Mouse (Mus musculus) midbrain, embryonic 11.5 days (tissue): Measurements from ENCODE around the gene Kctd2. TPM values are rescaled to one million over a fixed set of nuclear protein-coding genes. Genes with fewer than 3 reads are reported as not detected.

ENCODE experiments used
- ATAC-seq: fragments of 200-750 bp; cut with Nextera tagmentation; 2 replicates; pipeline ENCODE4 v1.8.0; 2017; ENCODE audit warnings: moderate TSS enrichment, moderate library complexity; ENCODE audit not compliant: low FRiP score
- DNase-seq: peaks from one replicate; pipeline ENCODE4 v3.0.0; 2015; ENCODE audit warnings: low spot score; ENCODE audit errors: missing footprints
- H3K27ac ChIP-seq: fragments of 300-500 bp; sonication (generic); 2 replicates; pipeline ENCODE4 v1.5.1; 2014; ENCODE audit warnings: low read depth, low read length
- H3K27me3 ChIP-seq: fragments of 300-500 bp; sonication (generic); 2 replicates; pipeline ENCODE4 v1.6.1; 2014; ENCODE audit warnings: mild to moderate bottlenecking, low read length, moderate library complexity, mixed read lengths; ENCODE audit not compliant: control insufficient read depth, insufficient read depth
- H3K36me3 ChIP-seq: fragments of 300-500 bp; sonication (generic); 2 replicates; pipeline ENCODE4 v1.6.1; 2014; ENCODE audit warnings: mild to moderate bottlenecking, low read length, moderate library complexity, mixed read lengths; ENCODE audit not compliant: control insufficient read depth, insufficient read depth
- H3K4me1 ChIP-seq: fragments of 300-500 bp; sonication (generic); 2 replicates; pipeline ENCODE4 v1.6.1; 2014; ENCODE audit warnings: low read length; ENCODE audit not compliant: control insufficient read depth, insufficient read depth
- H3K4me2 ChIP-seq: fragments of 300-500 bp; sonication (generic); 2 replicates; pipeline ENCODE4 v1.6.1; 2014; ENCODE audit warnings: mild to moderate bottlenecking, moderate library complexity
- H3K4me3 ChIP-seq: fragments of 300-500 bp; sonication (generic); 2 replicates; pipeline ENCODE4 v1.5.1; 2014; ENCODE audit warnings: low read depth, low read length
- H3K9ac ChIP-seq: fragments of 300-500 bp; sonication (generic); 2 replicates; pipeline ENCODE4 v1.6.1; 2014; ENCODE audit warnings: low read length
- H3K9me3 ChIP-seq: fragments of 300-500 bp; sonication (generic); 2 replicates; pipeline ENCODE4 v1.6.1; 2016; ENCODE audit warnings: low read length; ENCODE audit not compliant: control insufficient read depth
- WGBS: fragments of 180-500 bp; shearing (Covaris S2); extraction: QIAGEN DNeasy Blood & Tissue Kit; methylation state at CpG from one replicate; pipeline ENCODE4 v1.1.7; 2014; 5-methylcytosine and 5-hydroxymethylcytosine counted together
- polyA plus RNA-seq: library from polyadenylated mRNA; unstranded; fragments of >200 nt; fragmentation: Nextera tagmentation; extraction: Ambion mirVana; gene quantifications from 2 replicates; pipeline ENCODE4 v1.2.1, GENCODE M21; 2014

Gene Kctd2
- polyA plus RNA-seq, 1 experiment from 2014 or later, result 24.0 TPM

DNA sequence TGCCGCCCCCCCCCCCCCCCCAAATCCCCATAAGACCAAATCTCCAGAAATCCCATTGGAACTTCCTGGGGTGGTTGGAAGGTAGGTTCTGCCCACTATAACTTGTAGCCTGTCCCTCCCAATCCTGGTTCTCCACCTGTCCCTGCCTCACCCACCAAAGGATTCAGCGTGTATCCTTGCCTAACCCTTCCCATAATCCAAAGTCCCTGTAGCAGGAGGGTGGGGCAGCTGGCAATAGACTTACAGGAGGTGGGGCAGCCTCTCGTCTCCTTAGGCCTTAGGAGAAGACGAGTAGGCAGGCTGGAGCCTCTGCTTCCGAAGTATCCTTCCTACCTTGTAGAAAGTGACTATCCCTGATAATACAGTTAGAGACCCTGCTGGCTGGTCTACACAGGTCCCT, 36.3 kb downstream of the Kctd2 start:
- ATAC-seq, result no peak
- H3K27me3 ChIP-seq, result no peaks in the 10 kb centered on the region
- no peak overlapping the region for H3K9ac ChIP-seq
- no peaks in the 10 kb centered on the region for H3K4me1 ChIP-seq
- H3K4me3 ChIP-seq, result no peak overlapping the region
- H3K27ac ChIP-seq, result no peak overlapping the region
- 80% methylated on average over 5 of the region's 5 CpGs for WGBS
- H3K4me2 ChIP-seq, result no peak overlapping the region
- no peak for DNase-seq
- H3K36me3 ChIP-seq, result no peaks in the 10 kb centered on the region
- H3K9me3 ChIP-seq, result no peaks in the 10 kb centered on the region

DNA sequence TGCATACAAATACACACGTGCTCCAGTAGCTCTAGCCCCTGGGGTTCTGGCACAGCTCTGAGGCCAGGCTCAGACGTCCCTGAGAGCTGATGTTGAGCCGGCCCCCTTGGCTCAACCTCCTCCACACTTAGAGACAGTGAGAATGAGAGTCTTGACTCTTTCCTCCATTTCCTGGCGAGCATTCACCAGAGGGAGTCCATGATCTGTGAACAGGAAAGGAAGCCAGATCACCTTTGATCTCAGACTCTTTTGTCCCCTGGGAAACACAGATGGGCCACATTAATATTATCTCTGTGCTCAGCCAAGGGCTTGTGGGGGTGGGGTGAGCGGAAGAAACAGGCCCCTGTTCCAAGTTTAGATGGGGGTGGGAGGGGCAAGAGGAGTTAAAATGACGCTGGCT, 37.5 kb downstream of the Kctd2 start:
- Histone ChIP-seq H3K36me3 (no peaks in the 10 kb centered on the region), H3K4me3 (no peak overlapping the region), H3K9ac (no peak overlapping the region), H3K27ac (no peak overlapping the region), H3K27me3 (no peaks in the 10 kb centered on the region), H3K4me2 (no peak overlapping the region), H3K4me1 (no peaks in the 10 kb centered on the region), H3K9me3 (no peaks in the 10 kb centered on the region)
- ATAC-seq, result no peak
- 38% methylated on average over 6 of the region's 6 CpGs for WGBS
- DNase-seq, result no peak

- no peaks in the 10 kb centered on the region for H3K4me1 ChIP-seq
- ATAC-seq, result no peak
- WGBS, result 18% methylated on average over 8 of the region's 8 CpGs
Measured at GRCm38 (mm10) chr11:115460976-115461375, 41.0 kb downstream of the Kctd2 start.

GRCm38 (mm10) chr11:115461846-115462242, 41.9 kb downstream of the Kctd2 start:
- ATAC-seq (no peak), DNase-seq (no peak)
- Histone ChIP-seq H3K9me3 (no peaks in the 10 kb centered on the region), H3K27ac (no peak overlapping the region), H3K27me3 (no peaks in the 10 kb centered on the region), H3K4me3 (no peak overlapping the region), H3K4me1 (no peaks in the 10 kb centered on the region), H3K4me2 (no peak overlapping the region), H3K9ac (no peak overlapping the region), H3K36me3 (no peaks in the 10 kb centered on the region)
- WGBS, result 77% methylated on average over 5 of the region's 5 CpGs

More at GRCm38 (mm10) chr11:115460976-115461375, 41.0 kb downstream of the Kctd2 start:
- no peak for DNase-seq
- Histone ChIP-seq H3K27ac (no peak overlapping the region), H3K4me3 (no peak overlapping the region), H3K9me3 (no peaks in the 10 kb centered on the region), H3K27me3 (no peaks in the 10 kb centered on the region), H3K36me3 (no peaks in the 10 kb centered on the region), H3K9ac (no peak overlapping the region), H3K4me2 (no peak overlapping the region)

DNA sequence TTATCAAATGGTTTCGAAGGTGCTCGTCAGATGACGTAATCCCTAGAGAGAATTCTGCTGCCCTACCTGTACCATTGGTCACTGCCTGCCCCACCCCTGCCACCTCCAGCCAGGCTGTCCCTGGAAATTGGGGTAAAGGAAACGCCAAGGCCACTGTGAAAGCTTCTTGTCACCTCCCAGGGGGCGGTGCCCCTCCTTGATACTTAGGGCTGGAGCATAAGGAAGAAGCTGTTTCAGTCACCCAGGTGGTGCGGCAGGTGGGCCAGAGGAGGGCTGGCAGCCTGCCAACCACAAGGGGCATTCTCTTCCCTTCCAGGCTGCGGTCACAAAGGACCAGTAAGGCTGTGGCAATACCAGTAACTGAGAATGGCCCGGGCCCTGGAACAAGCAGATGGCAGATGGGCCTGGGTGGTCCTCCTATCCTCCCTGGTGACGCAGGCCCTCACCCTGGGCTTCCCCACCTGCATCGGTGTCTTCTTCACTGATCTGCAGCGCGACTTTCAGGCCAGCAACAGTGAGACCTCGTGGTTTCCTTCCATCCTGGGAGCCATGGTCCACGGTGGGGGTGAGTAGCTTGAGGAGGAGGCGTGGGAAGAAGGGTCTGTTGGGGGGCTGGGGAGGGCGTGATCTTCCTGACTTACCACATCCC, 42.4 kb downstream of the Kctd2 start, which contains the start of gene Slc16a5:
Gene Slc16a5 (plus strand): TSS at position 232 of the 649 bp plus-strand sequence.
- no peak for ATAC-seq
- Histone ChIP-seq H3K4me1 (no peaks in the 10 kb centered on the region), H3K27me3 (no peaks in the 10 kb centered on the region), H3K36me3 (no peaks in the 10 kb centered on the region), H3K9me3 (no peaks in the 10 kb centered on the region), H3K9ac (no peak within 1 kb of the TSS), H3K27ac (no peak within 1 kb of the TSS), H3K4me3 (no peak within 1 kb of the TSS), H3K4me2 (no peak within 1 kb of the TSS)
- WGBS, result 83% methylated on average over 16 of the region's 16 CpGs
- no peak for DNase-seq

- no peak overlapping the region for H3K27ac ChIP-seq
- no peak overlapping the region for H3K4me2 ChIP-seq
- no peaks in the 10 kb centered on the region for H3K9me3 ChIP-seq
- DNase-seq, result no peak
- H3K36me3 ChIP-seq, result no peaks in the 10 kb centered on the region
- H3K27me3 ChIP-seq, result no peaks in the 10 kb centered on the region
- no peak overlapping the region for H3K9ac ChIP-seq
- 81% methylated on average over 11 of the region's 11 CpGs for WGBS
- H3K4me1 ChIP-seq, result no peaks in the 10 kb centered on the region
- no peak for ATAC-seq
- no peak overlapping the region for H3K4me3 ChIP-seq
Measured at GRCm38 (mm10) chr11:115463397-115463796, 43.5 kb downstream of the Kctd2 start.

DNA sequence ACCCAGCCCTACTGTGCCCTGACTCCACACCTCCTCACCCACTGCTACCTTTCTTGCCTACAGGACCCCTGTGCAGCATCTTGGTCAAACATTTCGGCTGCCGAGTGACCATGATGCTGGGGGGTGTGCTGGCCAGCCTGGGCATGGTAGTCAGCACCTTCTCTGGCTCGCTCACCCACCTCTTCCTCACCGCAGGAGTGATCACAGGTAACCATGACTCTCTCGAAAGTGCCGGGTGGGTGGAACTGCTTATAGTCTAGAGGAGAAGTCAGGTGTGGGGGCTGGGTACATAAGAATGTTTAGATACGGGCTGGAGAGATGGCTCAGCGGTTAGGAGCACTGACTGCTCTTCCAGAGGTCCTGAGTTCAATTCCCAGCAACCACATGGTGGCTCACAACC, 44.9 kb downstream of the Kctd2 start:
- no peaks in the 10 kb centered on the region for H3K36me3 ChIP-seq
- H3K9ac ChIP-seq, result no peak overlapping the region
- no peak for ATAC-seq
- no peaks in the 10 kb centered on the region for H3K9me3 ChIP-seq
- H3K4me1 ChIP-seq, result no peaks in the 10 kb centered on the region
- H3K4me2 ChIP-seq, result no peak overlapping the region
- no peak overlapping the region for H3K4me3 ChIP-seq
- H3K27me3 ChIP-seq, result no peaks in the 10 kb centered on the region
- DNase-seq, result no peak
- H3K27ac ChIP-seq, result no peak overlapping the region
- WGBS, result 94% methylated on average over 8 of the region's 8 CpGs

DNA sequence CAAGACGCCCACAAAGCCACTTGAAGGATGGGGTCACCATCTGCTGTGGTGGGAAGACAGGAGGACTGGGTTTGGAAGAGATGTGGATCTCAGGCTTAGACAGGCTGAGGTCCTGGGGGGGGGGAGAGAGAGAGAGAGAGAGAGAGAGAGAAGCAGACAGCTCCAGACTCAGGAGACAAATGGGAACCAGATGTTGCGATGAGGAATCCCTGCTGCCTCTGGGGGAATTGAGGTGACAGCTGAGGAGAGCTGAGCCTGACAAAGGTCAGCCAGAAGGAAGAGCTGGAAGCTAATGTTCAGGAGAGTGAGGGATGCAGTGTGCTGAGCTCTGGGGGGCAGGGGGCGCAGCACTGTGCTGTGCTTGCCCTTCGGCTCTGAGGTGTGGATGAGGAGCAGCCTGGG, 47.3 kb downstream of the Kctd2 start:
- H3K4me2 ChIP-seq, result no peak overlapping the region
- H3K27ac ChIP-seq, result no peak overlapping the region
- H3K9me3 ChIP-seq, result no peaks in the 10 kb centered on the region
- H3K36me3 ChIP-seq, result no peaks in the 10 kb centered on the region
- no peaks in the 10 kb centered on the region for H3K4me1 ChIP-seq
- no peak overlapping the region for H3K9ac ChIP-seq
- WGBS, result 45% methylated on average over 4 of the region's 4 CpGs
- H3K4me3 ChIP-seq, result no peak overlapping the region
- no peak for ATAC-seq
- H3K27me3 ChIP-seq, result no peaks in the 10 kb centered on the region
- no peak for DNase-seq

- Histone ChIP-seq H3K4me3 (no peak overlapping the region), H3K27ac (no peak overlapping the region), H3K4me1 (peaks cover 9% of the 10 kb centered on the region; the same call in 1 of the 2 replicates), H3K27me3 (no peaks in the 10 kb centered on the region), H3K4me2 (no peak overlapping the region), H3K9me3 (no peaks in the 10 kb centered on the region), H3K9ac (no peak overlapping the region), H3K36me3 (no peaks in the 10 kb centered on the region)
- DNase-seq (no peak), ATAC-seq (no peak)
- 90% methylated on average over 7 of the region's 7 CpGs for WGBS
Measured at GRCm38 (mm10) chr11:115472183-115472582, 52.3 kb downstream of the Kctd2 start.
